11 mouse cellular contexts compared by ENCODE assay signal in the genomic region with DNA sequence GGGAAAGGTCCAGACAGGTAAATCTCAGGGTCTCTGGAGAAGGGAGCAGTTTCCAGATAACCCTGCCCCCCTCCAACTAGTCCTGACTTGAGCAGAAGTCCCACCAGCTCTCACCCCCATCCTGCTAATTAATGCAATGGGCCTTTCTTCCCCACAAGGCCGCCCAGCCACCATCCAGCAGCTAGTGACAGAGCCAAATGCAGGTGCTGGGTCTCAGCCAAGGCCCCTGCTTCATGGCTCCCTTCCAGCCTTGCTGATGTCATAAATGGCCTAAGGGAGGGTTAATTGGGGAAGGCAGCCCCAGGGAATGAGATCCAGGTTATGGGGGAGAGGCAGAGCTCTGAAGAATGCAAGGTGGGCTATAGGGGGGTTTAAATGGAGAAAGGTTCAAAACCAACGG. TPM values are rescaled to one million over a fixed set of nuclear protein-coding genes. Genes with fewer than 3 reads are reported as not detected.
A peak's percentile ranks its signal among the peaks of the same experiment; 100 is the strongest.
DNase-seq lines count a peak whose midpoint lies in the region; ATAC-seq lines count a peak whose summit lies in the region.
"Had no signal": no experiment of that assay in that cellular context is flagged by ENCODE, and none has a peak within 500 bp of the region (broad histone marks: within the 10 kb centered on the region; RNA-seq: fewer than 3 reads in every experiment).

No protein-coding gene starts in this region.

- intact Hi-C loops in left cerebral cortex, postnatal 4 days (cut with DNase I) = no loop called here

- 0 out of 2 replicates have a peak, but pooled peaks cover 3% of the 10 kb centered on the region for H3K27me3 ChIP-seq in forebrain, embryonic 15.5 days
- H3K27me3 ChIP-seq in midbrain, embryonic 14.5 days (ENCODE audit: control insufficient read depth, insufficient read depth, low read length) = no peaks in the 10 kb centered on the region
- no peaks in the 10 kb centered on the region for H3K27me3 ChIP-seq in intestine, embryonic 16.5 days (replicated peaks; ENCODE audit: control insufficient read depth, insufficient read depth, low read length)
- H3K27me3 ChIP-seq: lung, embryonic 15.5 days had no signal

- no peak overlapping the region for H3K4me3 ChIP-seq in forebrain, embryonic 15.5 days
- H3K4me3 ChIP-seq in midbrain, embryonic 14.5 days (replicated peaks; ENCODE audit: low read depth, low read length) = no peak overlapping the region
- H3K4me3 ChIP-seq in intestine, embryonic 16.5 days (ENCODE audit: low read length) = no peak overlapping the region
- H3K4me3 ChIP-seq: gastrocnemius, adult 2 months; heart, embryonic 12.5 days; lung, embryonic 15.5 days had no signal

- peak; percentile 50; the same call in 1 of the 2 replicates for ATAC-seq in forebrain, embryonic 15.5 days (replicated peaks)
- ATAC-seq in midbrain, embryonic 14.5 days (ENCODE audit: low FRiP score, low TSS enrichment) = 0 out of 2 replicates have a peak, but pooled peaks have one; percentile 16
- no peak for ATAC-seq in intestine, embryonic 16.5 days

- peaks cover 8% of the 10 kb centered on the region; the same call in 1 of the 2 replicates for H3K36me3 ChIP-seq in forebrain, embryonic 15.5 days
- peaks cover 16% of the 10 kb centered on the region for H3K36me3 ChIP-seq in midbrain, embryonic 14.5 days (ENCODE audit: control insufficient read depth, insufficient read depth, low read length)
- H3K36me3 ChIP-seq in intestine, embryonic 16.5 days (ENCODE audit: control insufficient read depth, insufficient read depth, low read length) = no peaks in the 10 kb centered on the region
- H3K36me3 ChIP-seq: heart, embryonic 12.5 days; lung, embryonic 15.5 days had no signal

- peaks cover 52% of the 10 kb centered on the region for H3K4me1 ChIP-seq in forebrain, embryonic 15.5 days
- H3K4me1 ChIP-seq in midbrain, embryonic 14.5 days (ENCODE audit: control insufficient read depth, insufficient read depth, low read length) = peaks cover 39% of the 10 kb centered on the region
- H3K4me1 ChIP-seq in intestine, embryonic 16.5 days (ENCODE audit: control insufficient read depth, insufficient read depth, low read length) = no peaks in the 10 kb centered on the region
- H3K4me1 ChIP-seq: heart, embryonic 12.5 days; lung, embryonic 15.5 days had no signal

- no peak overlapping the region; the same call in none of the 2 replicates for H3K27ac ChIP-seq in forebrain, embryonic 15.5 days (replicated peaks)
- H3K27ac ChIP-seq in midbrain, embryonic 14.5 days (replicated peaks; ENCODE audit: low read depth, low read length) = peak overlapping the region; percentile 69
- H3K27ac ChIP-seq in intestine, embryonic 16.5 days (ENCODE audit: low read length) = no peak overlapping the region
- H3K27ac ChIP-seq: gastrocnemius, adult 2 months; lung, embryonic 15.5 days had no signal

- H3K9me3 ChIP-seq in forebrain, embryonic 15.5 days = no peaks in the 10 kb centered on the region
- no peaks in the 10 kb centered on the region for H3K9me3 ChIP-seq in midbrain, embryonic 14.5 days (ENCODE audit: control insufficient read depth, low read length)
- no peaks in the 10 kb centered on the region for H3K9me3 ChIP-seq in intestine, embryonic 16.5 days (ENCODE audit: control insufficient read depth, low read length)
- H3K9me3 ChIP-seq: heart, embryonic 12.5 days; lung, embryonic 15.5 days had no signal

- 15% methylated on average over 2 of the region's 2 CpGs for WGBS in forebrain, embryonic 15.5 days
- WGBS in midbrain, embryonic 14.5 days = 42% methylated on average over 2 of the region's 2 CpGs
- 78% methylated on average over 2 of the region's 2 CpGs for WGBS in intestine, embryonic 16.5 days

- peak; percentile 67 for DNase-seq in left cerebral cortex, postnatal 4 days
- no peak for DNase-seq in left cerebral cortex, adult 8-10 months (ENCODE audit: low spot score in 2 of 2)
- DNase-seq in adrenal gland, postnatal 14 days = peak; percentile 64
- peak; percentile 73 for DNase-seq in midbrain, embryonic 14.5 days
- no peak for DNase-seq in left cerebral cortex, adult 18-20 months (ENCODE audit: low spot score in 2 of 2)
- DNase-seq: gastrocnemius, adult 2 months had no signal

- no peak overlapping the region for H3K9ac ChIP-seq in forebrain, embryonic 15.5 days (replicated peaks)
- no peak overlapping the region for H3K9ac ChIP-seq in midbrain, embryonic 14.5 days (replicated peaks; ENCODE audit: low read length)
- H3K9ac ChIP-seq in intestine, embryonic 16.5 days (ENCODE audit: low read depth, low read length) = no peak overlapping the region
- H3K9ac ChIP-seq: heart, embryonic 12.5 days; lung, embryonic 15.5 days had no signal

- no peak overlapping the region for H3K4me2 ChIP-seq in forebrain, embryonic 15.5 days (replicated peaks)
- no peak overlapping the region for H3K4me2 ChIP-seq in midbrain, embryonic 14.5 days (ENCODE audit: low read length)
- no peak overlapping the region for H3K4me2 ChIP-seq in intestine, embryonic 16.5 days (ENCODE audit: low read depth, low read length)
- H3K4me2 ChIP-seq: heart, embryonic 12.5 days; lung, embryonic 15.5 days had no signal

RNA-seq across cellular contexts. Expression of a gene that starts 32.4 kb away (rescaled TPM):
- 10 to 100 TPM; 46.0 to 48.5 TPM for total RNA-seq in left cerebral cortex, postnatal 4 days (2021)
- total RNA-seq in left cerebral cortex, adult 8-10 months (2022) = 10 to 100 TPM in 3 of 4 experiments, 1 to 10 TPM in 1; 9.9 to 15.0 (median 11.5) TPM
- 7.4 and 10.2 TPM in 2 replicates for total RNA-seq in adrenal gland, postnatal 14 days (2021)
- 102 and 134 TPM in 2 replicates for polyA plus RNA-seq in forebrain, embryonic 15.5 days (2015; fragmentation: Nextera tagmentation; extraction: Ambion mirVana)
- 170 and 189 TPM in 2 replicates for polyA plus RNA-seq in midbrain, embryonic 14.5 days (2014; fragmentation: Nextera tagmentation; extraction: Ambion mirVana)
- 1.7 and 2.6 TPM in 2 replicates for polyA plus RNA-seq in intestine, embryonic 16.5 days (2015; fragmentation: Nextera tagmentation; extraction: Ambion mirVana)
- 10 to 100 TPM; 11.5 to 14.4 TPM for total RNA-seq in left cerebral cortex, adult 18-20 months (2021)

RNA-seq across cellular contexts. Expression of a gene that starts 59.4 kb away (rescaled TPM):
- 10 to 100 TPM; 37.8 to 39.4 TPM for total RNA-seq in left cerebral cortex, postnatal 4 days (2021)
- total RNA-seq in left cerebral cortex, adult 8-10 months (2022) = 10 to 100 TPM; 66.2 to 71.1 (median 68.6) TPM
- total RNA-seq in adrenal gland, postnatal 14 days (2021) = 20.2 and 21.0 TPM in 2 replicates
- 28.2 and 30.4 TPM in 2 replicates for polyA plus RNA-seq in forebrain, embryonic 15.5 days (2015; fragmentation: Nextera tagmentation; extraction: Ambion mirVana)
- 33.6 and 36.1 TPM in 2 replicates for polyA plus RNA-seq in midbrain, embryonic 14.5 days (2014; fragmentation: Nextera tagmentation; extraction: Ambion mirVana)
- 1.5 and 1.7 TPM in 2 replicates for polyA plus RNA-seq in intestine, embryonic 16.5 days (2015; fragmentation: Nextera tagmentation; extraction: Ambion mirVana)
- total RNA-seq in left cerebral cortex, adult 18-20 months (2021) = 10 to 100 TPM; 61.5 to 65.4 TPM
- total RNA-seq: monocyte, adult 5-6 weeks had no signal

Comparison
In these comparisons a context has a peak if more than half of its experiments do, and no peak if none do; other contexts are left out.
1. DNase-seq: peak in left cerebral cortex, postnatal 4 days (single experiment), adrenal gland, postnatal 14 days (single experiment) and midbrain, embryonic 14.5 days (single experiment); none in left cerebral cortex, adult 8-10 months (0 of 2) and left cerebral cortex, adult 18-20 months (0 of 2).